Mouse (Mus musculus): ENCODE results near the gene Txnrd2. TPM values are rescaled to one million over a fixed set of nuclear protein-coding genes. Genes with fewer than 3 reads are reported as not detected.
A peak's percentile ranks its signal among the peaks of the same experiment; 100 is the strongest.

The Txnrd2 gene
- total and polyA plus RNA-seq, 3 experiments = 14.6 to 24.1 (median 22.0) TPM

DNA sequence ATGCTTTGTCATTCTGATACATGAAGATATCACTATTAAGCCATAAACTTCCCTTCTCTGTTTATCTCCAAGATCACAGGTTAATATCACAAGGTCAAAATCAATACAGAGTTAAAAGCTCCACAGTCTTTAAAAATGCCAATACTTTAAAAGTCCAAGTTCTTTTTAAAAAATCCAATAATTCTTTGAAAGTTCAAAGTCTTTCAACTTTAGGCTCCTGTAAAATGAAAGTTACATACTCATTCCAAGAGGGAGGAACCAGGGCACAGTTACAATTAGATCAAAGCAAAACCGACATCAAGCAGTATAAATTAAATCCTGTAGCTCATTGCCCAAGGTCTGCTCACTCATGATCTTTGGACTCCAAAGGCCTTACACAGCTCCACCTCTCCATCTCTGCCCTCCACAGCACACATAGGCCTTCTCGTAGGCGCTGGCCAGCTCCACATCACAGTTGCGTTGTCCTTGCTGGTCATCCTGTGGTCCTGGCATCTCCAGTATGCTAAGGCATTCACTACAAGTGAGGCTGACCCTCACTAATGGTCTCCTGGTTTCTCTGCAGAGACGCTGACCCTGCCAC is 7.2 kb downstream of the Txnrd2 start:
- in situ Hi-C loops (cut with MboI; ENCODE audit: low pct_ligation_motif_present, low pct_unique_long_range_greater_than_20kb, low sequenced_read_pairs) (no loop called here), dilution Hi-C loops (cut with MboI; ENCODE audit: extremely low pct_ligation_motif_present, extremely low pct_unique_long_range_greater_than_20kb, low sequenced_read_pairs) (no loop called here)
- no peak overlapping the region for H3K9ac ChIP-seq (ENCODE audit: insufficient read depth, low read depth)
- no peak for DNase-seq (ENCODE audit: extremely low read depth)
- H3K4me1 ChIP-seq (ENCODE audit: control insufficient read depth in 1 of 2, insufficient read depth in 2 of 2) = peaks cover under 1 to 7% of the 10 kb centered on the region in 2 experiments; a peak in 3 of 4 replicates
- H3K9me3 ChIP-seq (replicated peaks; ENCODE audit: low read length) = no peaks in the 10 kb centered on the region
- H3K36me3 ChIP-seq (replicated peaks in 1 of 2; ENCODE audit: control insufficient read depth in 1 of 2, insufficient read depth in 1 of 2, low read length in 1 of 2) = peaks cover 19 to 71% of the 10 kb centered on the region in 2 experiments
- H3K27ac ChIP-seq (ENCODE audit: insufficient read depth, low read depth) = no peak overlapping the region
- TF ChIP-seq UBTF (IDR thresholded peaks at IDR 0.05; ENCODE audit: low read depth, low read length) (no peak), CTCF (conservative IDR thresholded peaks at IDR 0.05 in 1 of 2, IDR thresholded peaks at IDR 0.05 in 1 of 2; ENCODE audit: low read depth in 2 of 2, low read length in 2 of 2) (no peak), E2F4 (IDR thresholded peaks at IDR 0.05; ENCODE audit: insufficient replicate concordance, low read depth, low read length) (no peak), GABPA (IDR thresholded peaks at IDR 0.05; ENCODE audit: insufficient replicate concordance, low read depth, low read length) (no peak)
- no peaks in the 10 kb centered on the region for H3K27me3 ChIP-seq (replicated peaks)
- H3K79me2 ChIP-seq (replicated peaks; ENCODE audit: control insufficient read depth, extremely low read depth, insufficient read depth, poor library complexity, severe bottlenecking) = no peaks in the 10 kb centered on the region
- no peak overlapping the region for H3K4me2 ChIP-seq (ENCODE audit: insufficient read depth, low read depth, poor library complexity, severe bottlenecking)
- H3K4me3 ChIP-seq (replicated peaks in 1 of 3; ENCODE audit: low read depth in 2 of 3, low read length in 2 of 3, poor library complexity in 1 of 3) = no peak overlapping the region

DNA sequence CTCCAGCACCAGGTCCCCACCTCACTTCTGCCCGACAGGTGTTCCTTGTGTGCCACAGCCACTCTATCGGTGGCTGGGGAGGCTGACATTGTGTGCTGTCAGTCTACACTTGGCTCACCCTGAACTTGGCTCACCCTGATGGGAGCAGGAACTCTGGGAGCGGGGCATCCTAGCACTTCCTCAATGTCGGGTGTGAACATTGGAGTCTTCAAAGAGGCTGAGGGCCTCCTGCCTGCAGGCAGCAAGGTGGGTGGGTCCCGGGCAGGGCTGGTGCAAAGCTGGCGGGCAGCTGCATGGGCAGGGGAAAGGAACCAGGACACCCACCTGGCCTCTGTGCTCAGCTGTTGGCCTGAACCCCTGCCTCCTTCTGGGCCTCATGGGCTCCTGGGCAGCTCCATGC is 9.9 kb downstream of the Txnrd2 start:
- no peaks in the 10 kb centered on the region for H3K9me3 ChIP-seq (replicated peaks; ENCODE audit: low read length)
- no peaks in the 10 kb centered on the region for H3K4me1 ChIP-seq (ENCODE audit: control insufficient read depth in 1 of 2, insufficient read depth in 2 of 2)
- H3K27me3 ChIP-seq (replicated peaks) = no peaks in the 10 kb centered on the region
- H3K4me2 ChIP-seq (ENCODE audit: insufficient read depth, low read depth, poor library complexity, severe bottlenecking) = no peak overlapping the region
- no peak for DNase-seq (ENCODE audit: extremely low read depth)
- no peak overlapping the region for H3K4me3 ChIP-seq (replicated peaks in 1 of 3; ENCODE audit: low read depth in 2 of 3, low read length in 2 of 3, poor library complexity in 1 of 3)
- peaks cover 31 to 68% of the 10 kb centered on the region in 2 experiments for H3K36me3 ChIP-seq (replicated peaks in 1 of 2; ENCODE audit: control insufficient read depth in 1 of 2, insufficient read depth in 1 of 2, low read length in 1 of 2)
- in situ Hi-C loops (cut with MboI; ENCODE audit: low pct_ligation_motif_present, low pct_unique_long_range_greater_than_20kb, low sequenced_read_pairs) (no loop called here), dilution Hi-C loops (cut with MboI; ENCODE audit: extremely low pct_ligation_motif_present, extremely low pct_unique_long_range_greater_than_20kb, low sequenced_read_pairs) (no loop called here)
- H3K79me2 ChIP-seq (replicated peaks; ENCODE audit: control insufficient read depth, extremely low read depth, insufficient read depth, poor library complexity, severe bottlenecking) = no peaks in the 10 kb centered on the region
- no peak overlapping the region for H3K27ac ChIP-seq (ENCODE audit: insufficient read depth, low read depth)
- TF ChIP-seq JUND (conservative IDR thresholded peaks at IDR 0.05; ENCODE audit: low read depth, low read length) = no peak
- TF ChIP-seq SMC3 (IDR thresholded peaks at IDR 0.05; ENCODE audit: low read depth, low read length) = no peak
- no peak for TF ChIP-seq MXI1 (IDR thresholded peaks at IDR 0.05; ENCODE audit: low read depth, low read length)
- no peak for TF ChIP-seq ETS1 (conservative IDR thresholded peaks at IDR 0.05; ENCODE audit: low read depth, low read length)
- no peak for TF ChIP-seq USF2 (conservative IDR thresholded peaks at IDR 0.05; ENCODE audit: low read depth, low read length)
- no peak for TF ChIP-seq ZKSCAN1 (IDR thresholded peaks at IDR 0.05; ENCODE audit: borderline replicate concordance, low read depth, low read length)
- no peak for TF ChIP-seq E2F4 (IDR thresholded peaks at IDR 0.05; ENCODE audit: insufficient replicate concordance, low read depth, low read length)
- TF ChIP-seq EP300 (IDR thresholded peaks at IDR 0.05; ENCODE audit: low read length) = no peak
- TF ChIP-seq RAD21 (IDR thresholded peaks at IDR 0.05; ENCODE audit: low read depth, low read length) = no peak
- H3K9ac ChIP-seq (ENCODE audit: insufficient read depth, low read depth) = no peak overlapping the region

DNA sequence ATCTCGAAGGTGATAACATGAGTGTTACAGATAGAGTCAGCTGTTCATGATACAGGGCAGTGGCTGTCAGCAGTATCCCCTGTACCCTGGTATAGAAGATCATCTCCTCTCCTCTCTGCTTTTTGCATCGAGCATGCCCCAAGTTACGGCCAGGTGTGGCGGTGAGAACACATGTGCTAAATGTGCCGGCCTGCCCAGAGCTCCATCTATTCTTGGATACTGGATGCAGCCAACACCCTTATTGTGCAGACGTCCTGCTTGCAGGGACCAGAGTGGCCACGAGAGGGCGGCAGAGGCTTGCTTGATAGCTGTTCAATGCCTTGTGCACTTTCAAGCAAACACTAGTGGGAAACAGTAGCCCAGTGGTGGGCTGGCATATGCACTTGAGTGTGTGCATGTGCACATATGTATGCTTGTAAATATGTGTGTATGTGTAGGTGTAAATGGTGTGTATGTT is 17.2 kb downstream of the Txnrd2 start:
- no peaks in the 10 kb centered on the region for H3K27me3 ChIP-seq (replicated peaks)
- no peaks in the 10 kb centered on the region for H3K79me2 ChIP-seq (replicated peaks; ENCODE audit: control insufficient read depth, extremely low read depth, insufficient read depth, poor library complexity, severe bottlenecking)
- peak; percentile 85 for DNase-seq (ENCODE audit: extremely low read depth)
- no peak overlapping the region for H3K9ac ChIP-seq (ENCODE audit: insufficient read depth, low read depth)
- H3K4me1 ChIP-seq (ENCODE audit: control insufficient read depth in 1 of 2, insufficient read depth in 2 of 2) = peaks cover 3 to 10% of the 10 kb centered on the region in 2 experiments
- TF ChIP-seq ZC3H11A (IDR thresholded peaks at IDR 0.05; ENCODE audit: low read depth, low read length) (peak; percentile 87), MEF2A (IDR thresholded peaks at IDR 0.05; ENCODE audit: borderline replicate concordance, low read depth, low read length) (no peak), IRF4 (IDR thresholded peaks at IDR 0.05; ENCODE audit: low read depth, low read length) (peak; percentile 10; the same call in 1 of the 2 replicates), NELFE (IDR thresholded peaks at IDR 0.05; ENCODE audit: low read depth, low read length) (peak; percentile 23; the same call in 1 of the 2 replicates), SMC3 (IDR thresholded peaks at IDR 0.05; ENCODE audit: low read depth, low read length) (peak; percentile 99), RAD21 (IDR thresholded peaks at IDR 0.05; ENCODE audit: low read depth, low read length) (peak; percentile 99), ELF1 (IDR thresholded peaks at IDR 0.05; ENCODE audit: low read depth, low read length) (no peak), PAX5 (IDR thresholded peaks at IDR 0.05; ENCODE audit: low read length) (no peak), NRF1 (IDR thresholded peaks at IDR 0.05; ENCODE audit: low read depth, low read length) (0 out of 2 replicates have a peak, but pooled peaks have one; percentile 15), CTCF (conservative IDR thresholded peaks at IDR 0.05 in 1 of 2, IDR thresholded peaks at IDR 0.05 in 1 of 2; ENCODE audit: low read depth in 2 of 2, low read length in 2 of 2) (peak; percentile 93 to 99)
- H3K4me2 ChIP-seq (ENCODE audit: insufficient read depth, low read depth, poor library complexity, severe bottlenecking) = no peak overlapping the region
- no peak overlapping the region for H3K27ac ChIP-seq (ENCODE audit: insufficient read depth, low read depth)
- in situ Hi-C loops (cut with MboI; ENCODE audit: low pct_ligation_motif_present, low pct_unique_long_range_greater_than_20kb, low sequenced_read_pairs) (loop anchor here (5.0 kb wide), 1 partner anchor 169 kb away; no protein-coding TSS in a partner anchor), dilution Hi-C loops (cut with MboI; ENCODE audit: extremely low pct_ligation_motif_present, extremely low pct_unique_long_range_greater_than_20kb, low sequenced_read_pairs) (no loop called here)
- H3K9me3 ChIP-seq (replicated peaks; ENCODE audit: low read length) = no peaks in the 10 kb centered on the region
- no peak overlapping the region for H3K4me3 ChIP-seq (replicated peaks in 1 of 3; ENCODE audit: low read depth in 2 of 3, low read length in 2 of 3, poor library complexity in 1 of 3)
- H3K36me3 ChIP-seq (replicated peaks in 1 of 2; ENCODE audit: control insufficient read depth in 1 of 2, insufficient read depth in 1 of 2, low read length in 1 of 2) = peaks cover 29 to 76% of the 10 kb centered on the region in 2 experiments
